Mouse (Mus musculus): ENCODE data around the gene Bmi1.

DNA sequence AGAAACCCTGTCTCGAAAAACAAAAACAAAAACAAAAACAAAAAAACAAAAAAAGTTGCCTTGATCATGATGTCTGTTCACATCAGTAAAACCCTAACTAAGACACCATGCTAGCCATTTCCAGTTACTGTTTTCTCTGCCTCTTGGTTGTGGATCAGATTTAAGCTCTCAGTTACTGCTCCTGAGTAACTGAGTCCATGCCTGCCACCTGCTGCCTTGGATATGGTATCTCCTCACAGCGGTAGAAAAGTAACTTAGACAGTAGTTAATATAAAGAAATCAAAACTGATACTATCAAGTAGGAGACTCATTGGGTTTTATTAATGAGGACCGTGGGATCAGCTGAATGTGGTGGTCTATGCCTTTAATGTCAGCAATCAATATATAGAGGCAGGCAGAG is 37.5 kb downstream of the Bmi1 start:
- TF ChIP-seq CTCF (IDR thresholded peaks at IDR 0.05; ENCODE audit: borderline replicate concordance, insufficient read depth, low read depth, low read length) (no peak), POLR2A (IDR thresholded peaks at IDR 0.05; ENCODE audit: borderline replicate concordance, insufficient read depth, low read length) (no peak)

Measured in cerebellum, adult 2 months (tissue).